Mouse (Mus musculus): ENCODE data around the gene Mthfr.
"Not testable (repeated sequence)": the region's sequence is repeated elsewhere in the genome, so short reads cannot be mapped to it uniquely, and the experiment has no call there.

Gene Mthfr

GRCm38 (mm10) chr4:148040029-148040830, 1.4 kb downstream of the Mthfr start:
- DNase-seq: no peak

GRCm38 (mm10) chr4:148040933-148041610, 2.2 kb downstream of the Mthfr start:
- DNase-seq: peak; percentile 59

GRCm38 (mm10) chr4:148041611-148042191, 2.8 kb downstream of the Mthfr start:
- no peak for DNase-seq

- DNase-seq: peak; percentile 44
Observed at GRCm38 (mm10) chr4:148043327-148043726, 4.5 kb downstream of the Mthfr start.

GRCm38 (mm10) chr4:148044113-148044512, 5.2 kb downstream of the Mthfr start:
- no peak for DNase-seq

DNA sequence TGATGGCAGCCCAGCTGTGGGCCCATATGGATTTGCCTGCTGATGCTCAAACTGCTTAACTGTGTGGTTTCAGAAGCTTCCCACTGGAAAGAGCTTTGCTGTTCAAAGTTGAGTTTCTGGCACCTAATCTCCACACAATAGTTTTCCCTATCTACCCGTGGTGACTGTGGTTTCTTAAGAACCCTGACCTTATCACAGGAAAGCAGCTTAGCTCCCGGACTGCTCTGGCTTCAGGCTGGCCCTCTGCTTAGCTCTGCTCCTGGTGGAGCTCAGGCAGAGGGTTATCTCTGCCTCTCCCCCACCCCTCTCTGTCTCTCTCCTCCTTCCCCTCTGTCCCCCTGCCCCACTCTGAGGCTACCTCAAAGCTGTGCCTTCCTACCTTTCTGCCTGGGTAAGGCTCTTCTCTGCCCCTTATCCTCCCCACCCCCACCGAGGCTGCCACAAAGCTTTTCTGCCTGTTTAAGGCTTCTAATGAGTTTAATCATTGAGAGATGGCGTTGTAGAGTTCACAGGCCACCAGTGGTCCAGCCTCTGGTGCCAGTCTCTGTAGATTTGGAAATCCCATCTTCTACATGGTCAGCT, 7.7 kb downstream of the Mthfr start:
- no peak for DNase-seq

- DNase-seq: not testable (repeated sequence)
Observed at GRCm38 (mm10) chr4:148050396-148050914, 11.6 kb downstream of the Mthfr start.

DNA sequence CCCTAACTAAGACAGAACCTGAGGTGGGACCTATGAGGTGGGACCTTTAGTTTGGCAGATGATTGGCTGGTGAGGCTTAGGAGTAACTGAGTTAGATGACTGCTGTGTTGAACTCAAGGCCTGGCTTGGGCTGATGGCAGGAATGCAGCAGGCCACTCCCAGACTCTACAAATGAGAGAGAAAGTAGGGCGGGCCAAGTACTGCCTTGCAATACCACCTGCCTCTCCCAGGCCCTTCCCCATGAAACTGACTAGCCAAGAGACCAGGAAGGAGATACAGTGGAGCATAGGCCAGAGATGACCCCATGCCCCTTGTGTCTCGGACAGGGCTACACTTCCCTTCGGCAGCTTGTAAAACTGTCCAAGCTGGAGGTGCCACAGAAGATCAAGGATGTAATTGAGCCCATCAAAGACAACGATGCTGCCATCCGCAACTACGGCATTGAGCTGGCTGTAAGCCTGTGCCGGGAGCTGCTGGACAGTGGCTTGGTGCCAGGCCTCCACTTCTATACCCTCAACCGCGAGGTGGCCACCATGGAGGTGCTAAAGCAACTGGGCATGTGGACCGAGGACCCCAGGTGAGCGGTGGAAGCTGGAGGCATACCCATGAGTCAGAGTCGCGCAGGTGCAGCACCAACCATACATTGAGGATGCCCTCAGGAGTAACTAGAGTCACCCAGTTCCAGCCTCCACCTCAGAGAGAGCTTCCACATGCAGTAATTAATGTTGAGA, 12.3 kb downstream of the Mthfr start:
- no peak for DNase-seq

- no peak for DNase-seq
Observed at GRCm38 (mm10) chr4:148051886-148052285, 13.0 kb downstream of the Mthfr start.

DNA sequence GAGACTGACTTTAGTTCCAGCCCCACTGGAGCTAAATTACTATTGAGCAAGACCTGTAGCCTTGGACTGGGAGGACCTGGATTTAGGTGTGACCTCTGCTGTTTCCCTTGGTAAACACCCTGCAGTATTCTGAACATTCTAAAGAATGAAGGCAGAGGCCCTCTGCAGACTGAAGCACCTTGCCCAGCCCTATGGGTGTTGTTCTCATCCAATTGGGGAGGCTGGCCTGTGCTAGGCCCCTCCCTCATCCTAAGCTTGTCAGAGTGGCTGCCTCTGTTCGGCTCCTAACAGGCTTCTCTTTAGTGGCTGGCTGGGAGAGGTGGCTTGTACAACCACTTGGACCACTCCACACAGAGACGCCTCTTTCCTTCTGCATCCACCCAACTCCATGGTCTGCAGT, 14.1 kb downstream of the Mthfr start:
- no peak for DNase-seq

DNA sequence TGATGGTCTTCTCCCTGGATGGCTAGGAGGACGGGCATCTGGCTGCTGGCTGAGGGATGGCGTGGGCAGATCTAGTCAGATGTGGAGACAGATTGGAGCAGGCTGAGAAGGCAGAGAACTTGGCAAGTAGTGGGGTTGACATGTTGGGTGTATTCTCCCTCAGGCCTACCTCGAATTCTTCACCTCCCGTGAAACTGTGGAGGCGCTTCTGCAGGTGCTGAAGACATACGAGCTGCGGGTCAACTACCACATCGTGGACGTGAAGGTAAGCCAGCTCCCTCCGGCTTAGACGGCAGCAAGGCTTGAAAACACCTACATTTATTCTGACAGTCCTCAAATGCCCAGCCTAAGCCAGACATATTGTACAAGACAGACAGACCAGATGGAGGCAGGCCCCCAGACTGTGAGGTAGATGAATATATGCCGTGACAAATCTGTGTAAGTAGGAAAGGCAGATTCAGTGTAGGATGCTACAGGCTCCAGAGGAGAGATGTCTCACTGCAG, 14.6 kb downstream of the Mthfr start:
- no peak for DNase-seq

- DNase-seq: peak; percentile 61
Observed at GRCm38 (mm10) chr4:148054961-148055695, 16.3 kb downstream of the Mthfr start.

DNA sequence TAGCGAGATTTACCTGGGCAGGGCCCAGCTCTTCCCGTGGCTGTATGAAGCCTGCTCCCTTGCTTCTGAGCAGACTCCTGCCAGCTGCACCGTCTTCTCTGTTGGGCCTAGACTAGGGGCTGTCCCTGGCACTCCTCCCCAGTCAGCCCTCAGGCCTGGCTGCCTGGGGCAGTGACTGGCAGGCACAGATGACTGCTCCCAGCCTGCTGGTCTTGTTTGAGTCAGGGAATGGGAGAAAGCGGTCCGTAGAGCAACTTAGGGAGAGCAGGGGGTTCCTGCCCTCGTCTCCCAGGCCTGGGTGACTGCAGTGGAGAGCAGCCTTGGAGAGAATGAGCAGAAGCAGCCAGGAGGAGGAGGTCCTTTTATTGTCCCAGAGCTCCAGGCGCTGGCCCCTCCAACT, 17.4 kb downstream of the Mthfr start:
- DNase-seq: no peak

DNA sequence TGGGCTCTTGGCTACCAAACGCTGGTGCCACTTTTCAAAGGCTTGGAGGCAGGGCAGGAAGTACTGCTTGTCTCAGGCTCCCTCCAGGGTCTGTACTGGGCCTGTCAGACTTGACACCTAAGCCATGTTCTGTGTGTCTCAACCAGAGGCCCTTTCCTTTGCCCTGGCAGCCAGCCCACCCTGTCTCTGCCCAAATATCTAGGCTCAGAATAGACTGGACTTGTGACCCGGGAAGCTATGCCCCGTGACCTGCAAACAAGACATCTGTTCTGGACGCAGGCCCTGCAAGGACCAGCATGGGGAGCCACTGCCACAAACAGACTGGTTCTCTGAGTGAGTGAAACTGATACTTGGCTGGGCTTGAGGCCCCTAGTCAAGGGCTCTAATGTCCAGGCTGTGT, 17.9 kb downstream of the Mthfr start:
- DNase-seq: no peak

GRCm38 (mm10) chr4:148057661-148058209, 18.9 kb downstream of the Mthfr start:
- no peak for DNase-seq

- DNase-seq: no peak
Observed at GRCm38 (mm10) chr4:148058218-148058819, 19.4 kb downstream of the Mthfr start.

DNA sequence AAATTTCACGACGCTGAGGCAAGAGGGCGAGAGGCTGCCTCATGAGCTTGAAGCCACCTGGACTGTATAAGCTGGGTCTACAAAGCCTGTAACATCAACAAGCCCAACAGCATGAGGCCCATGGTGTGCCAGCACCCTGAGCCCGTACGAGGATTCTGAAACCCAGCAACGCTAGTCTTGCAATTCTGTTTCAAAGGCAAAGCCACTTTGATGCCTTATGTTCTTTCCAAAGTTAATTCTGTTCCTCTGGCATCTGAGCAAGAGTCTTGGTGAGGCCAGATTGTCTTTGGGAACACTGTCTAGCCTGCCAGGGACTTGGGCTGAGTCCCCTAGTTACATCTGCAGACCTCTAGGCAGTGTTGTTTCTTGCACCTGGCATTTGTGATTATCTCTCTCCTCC, 20.1 kb downstream of the Mthfr start:
- DNase-seq: no peak

DNA sequence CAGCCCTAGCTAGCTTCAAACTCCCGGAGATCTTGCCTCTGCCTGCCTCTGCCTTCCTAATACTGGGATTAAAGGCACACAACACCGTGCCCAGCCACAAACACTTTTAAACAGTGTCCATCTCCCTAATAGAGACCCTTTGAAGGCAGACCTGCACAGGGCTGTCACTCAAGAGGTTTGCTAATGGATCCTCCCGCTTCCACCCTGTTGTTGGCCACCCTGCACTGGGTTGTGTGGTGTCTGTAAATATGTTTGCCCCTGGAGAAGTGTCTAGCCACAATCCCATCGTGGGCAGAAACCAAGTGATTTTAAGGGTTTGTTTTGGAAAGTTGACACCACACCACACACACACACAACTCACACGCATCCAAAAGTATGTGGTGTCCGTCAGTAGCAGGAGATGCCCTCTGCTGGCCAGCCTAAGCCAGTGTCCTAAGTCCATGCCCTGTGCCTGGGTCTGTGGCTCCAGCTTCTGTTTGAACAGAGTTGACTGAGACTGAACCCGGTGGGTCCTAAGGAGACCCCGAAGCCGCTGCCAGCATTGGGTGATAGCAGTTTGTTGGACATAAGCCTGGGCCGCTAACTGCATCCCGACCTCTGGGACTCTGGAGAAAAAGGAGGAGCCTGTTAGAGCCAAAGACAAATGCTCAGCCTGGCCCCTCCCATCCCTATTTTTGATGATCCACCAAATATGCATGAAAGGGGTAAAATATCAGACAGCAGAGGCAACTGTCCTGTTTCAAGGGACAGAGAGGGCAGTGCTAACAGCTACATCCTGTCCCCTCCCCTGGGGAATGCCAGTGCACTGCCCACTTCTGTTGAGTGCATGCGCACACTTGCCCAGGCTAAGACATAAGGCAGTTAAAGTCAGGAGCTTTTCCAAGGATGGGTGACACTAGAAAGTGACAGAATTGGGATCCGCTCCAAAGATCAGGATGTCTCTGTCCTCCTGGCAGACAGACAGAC, 21.5 kb downstream of the Mthfr start:
- DNase-seq: no peak

GRCm38 (mm10) chr4:148061086-148061480, 22.2 kb downstream of the Mthfr start:
- no peak for DNase-seq
